Mouse (Mus musculus) monocyte, adult 2 months (primary cell): ENCODE results near the gene Iqgap3.

Experiments
- DNase-seq, 2 experiments: peaks; one replicate each; pipeline ENCODE4 v3.0.0; 2022; ENCODE audit warnings: low spot score in 2 of 2, low read depth in 1 of 2

The Iqgap3 gene

GRCm38 (mm10) chr3:88094126-88094525 is 12.4 kb downstream of the Iqgap3 start:
- no peak for DNase-seq

GRCm38 (mm10) chr3:88097666-88098065 is 15.9 kb downstream of the Iqgap3 start:
- no peak for DNase-seq

GRCm38 (mm10) chr3:88100251-88100650 is 18.5 kb downstream of the Iqgap3 start:
- DNase-seq: no peak

- no peak for DNase-seq
Observed at GRCm38 (mm10) chr3:88101736-88102135, 20.0 kb downstream of the Iqgap3 start.

GRCm38 (mm10) chr3:88102196-88102595 is 20.4 kb downstream of the Iqgap3 start:
- no peak for DNase-seq

- no peak for DNase-seq
Observed at GRCm38 (mm10) chr3:88102611-88103010, 20.8 kb downstream of the Iqgap3 start.

- DNase-seq: no peak
Observed at GRCm38 (mm10) chr3:88106126-88106525, 24.4 kb downstream of the Iqgap3 start.

GRCm38 (mm10) chr3:88109126-88109525 is 27.4 kb downstream of the Iqgap3 start:
- no peak for DNase-seq

DNA sequence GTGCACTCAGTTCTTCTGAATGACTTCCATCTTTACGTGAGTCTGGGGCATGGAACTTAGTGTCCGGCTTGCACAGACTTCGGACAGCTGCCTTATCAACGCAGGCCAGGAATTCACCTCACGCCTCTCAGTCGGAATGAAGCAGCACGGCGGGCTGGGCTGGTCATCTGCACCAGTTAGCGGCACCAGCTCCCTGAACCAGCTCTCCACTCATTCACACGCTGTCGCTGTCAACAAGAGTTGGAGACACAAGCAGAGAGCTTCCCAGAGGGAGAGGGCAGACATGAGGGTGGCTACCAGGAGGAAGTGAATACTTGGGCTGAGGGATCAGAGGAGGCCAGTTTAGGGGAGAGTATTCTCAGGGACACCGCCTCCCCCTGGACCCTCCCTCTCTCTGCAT is 32.6 kb downstream of the Iqgap3 start:
- no peak for DNase-seq

DNA sequence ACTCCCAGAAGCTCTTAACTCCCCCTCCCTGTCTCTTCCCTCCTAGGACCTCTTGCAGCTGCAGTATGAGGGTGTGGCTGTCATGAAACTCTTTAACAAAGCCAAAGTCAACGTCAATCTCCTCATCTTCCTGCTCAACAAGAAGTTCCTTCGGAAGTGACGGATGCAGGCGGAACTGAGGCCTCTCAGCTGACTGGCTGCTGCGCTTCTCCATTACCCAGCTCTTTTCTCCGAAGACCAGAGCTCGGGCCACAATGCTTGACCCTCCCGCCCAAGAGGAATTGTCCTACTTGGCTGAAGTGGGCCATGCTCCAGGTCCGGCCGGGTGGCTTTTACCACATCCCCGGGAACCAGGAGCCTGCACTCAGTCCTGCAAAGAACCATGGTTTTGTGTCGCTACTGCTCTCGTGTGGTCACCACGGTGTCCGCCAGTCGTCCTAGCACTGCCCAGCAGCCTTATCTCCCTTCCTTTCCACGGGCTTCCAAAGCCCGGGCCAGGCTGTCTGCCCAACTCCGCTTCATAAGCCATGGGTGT is 38.4 kb downstream of the Iqgap3 start:
- DNase-seq: no peak

DNA sequence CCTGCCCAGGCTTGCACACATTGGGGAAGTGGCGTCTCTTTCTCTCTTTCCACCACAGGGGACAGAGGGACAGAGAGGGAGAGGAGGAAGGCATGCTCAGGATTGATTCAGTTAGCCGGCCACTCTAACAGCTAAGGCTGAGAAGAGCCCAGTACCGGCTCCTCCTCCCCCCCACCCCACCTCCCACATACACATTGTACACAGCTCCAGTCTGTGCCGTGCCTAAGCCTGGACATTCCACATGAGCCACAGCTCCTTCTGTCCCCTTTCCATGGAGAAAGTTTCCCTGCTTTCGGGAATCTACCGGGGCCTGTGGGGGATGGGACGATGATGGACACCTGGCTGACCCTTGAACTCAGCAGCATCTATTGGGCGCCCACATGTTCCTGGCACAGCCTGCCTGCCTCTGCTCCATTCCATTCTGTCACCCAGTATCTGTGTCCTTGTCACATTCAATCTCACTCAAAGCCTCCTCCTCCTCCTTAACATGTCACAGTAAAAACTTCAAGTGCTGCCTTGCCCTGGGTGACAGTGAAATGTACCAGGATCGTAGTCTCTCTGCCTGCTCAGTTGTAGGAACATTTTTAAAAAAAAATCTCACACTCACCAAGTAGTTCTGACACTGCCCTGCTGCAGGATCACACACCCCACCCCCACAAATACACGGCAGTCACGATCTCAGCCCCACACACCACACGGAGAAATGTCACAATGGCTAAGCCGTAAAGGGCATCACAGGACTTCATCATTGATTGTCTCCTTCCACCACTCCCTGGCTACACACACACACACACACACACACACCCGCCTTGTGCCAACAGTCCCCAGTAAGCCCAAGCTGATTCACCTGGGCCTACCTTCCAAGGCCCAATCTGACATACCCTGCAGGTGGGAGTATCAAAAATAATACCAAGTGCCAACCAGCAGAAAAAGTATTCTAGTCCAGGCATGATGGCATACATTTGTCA is 39.7 kb downstream of the Iqgap3 start:
- DNase-seq: no peak

- no peak for DNase-seq
Observed at GRCm38 (mm10) chr3:88125195-88125594, 43.4 kb downstream of the Iqgap3 start.

DNA sequence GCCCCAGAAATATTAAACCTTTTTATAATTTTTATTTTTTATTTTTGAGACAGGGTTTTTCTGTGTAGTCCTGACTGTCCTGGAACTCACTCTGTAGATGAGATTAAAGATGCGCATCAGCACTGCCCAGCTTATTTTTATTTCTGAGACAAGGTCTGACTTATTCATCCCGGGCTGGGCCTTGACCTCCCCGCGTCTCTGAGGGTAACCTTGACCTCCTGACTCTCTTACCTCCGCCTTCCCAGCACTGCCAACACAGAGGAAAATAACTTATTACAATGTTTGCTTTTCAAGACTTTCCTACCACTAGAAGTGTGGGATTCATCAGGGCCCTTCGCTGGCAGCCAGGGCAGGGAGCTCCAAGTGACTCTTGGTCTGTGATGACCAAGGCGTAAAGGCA is 44.4 kb downstream of the Iqgap3 start:
- DNase-seq: no peak

DNA sequence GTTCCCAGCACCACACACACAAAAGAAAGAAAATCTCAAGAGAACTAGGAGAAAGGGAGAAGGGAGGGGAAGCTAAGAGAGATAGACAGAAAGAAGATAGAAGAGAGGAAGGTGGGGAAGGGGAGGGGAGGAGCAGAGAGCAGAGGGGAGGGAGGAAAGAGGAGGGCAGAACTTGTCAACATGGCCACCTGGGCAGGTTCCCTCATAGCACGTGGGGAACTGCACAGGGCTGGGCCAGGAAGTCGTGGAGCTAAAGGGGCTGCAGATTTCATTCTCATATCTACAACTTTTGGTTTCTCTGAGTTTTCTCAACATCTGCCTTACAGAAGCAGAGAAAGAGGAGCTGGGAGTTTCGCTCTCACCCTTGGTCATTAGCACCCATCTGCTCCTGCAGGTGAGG is 45.9 kb downstream of the Iqgap3 start:
- no peak for DNase-seq

DNA sequence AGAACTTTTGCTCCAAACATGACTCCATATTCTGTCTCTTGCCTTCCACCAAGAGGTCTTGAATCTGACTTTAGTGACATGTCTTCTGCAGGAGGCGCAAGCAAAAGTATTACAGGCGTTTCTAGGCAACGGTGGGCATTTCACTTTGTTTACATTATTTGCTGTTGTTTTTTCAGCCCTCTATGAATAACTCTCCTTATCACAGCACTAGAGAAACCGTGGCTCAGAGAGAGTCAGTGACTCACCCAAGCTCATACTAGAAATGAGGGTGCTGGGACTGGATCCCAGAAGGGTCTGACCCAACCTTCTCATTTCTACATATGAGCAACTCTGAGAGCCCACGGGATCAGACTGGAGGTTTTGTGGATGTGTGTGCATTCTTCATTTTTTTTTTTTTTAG is 46.3 kb downstream of the Iqgap3 start:
- no peak for DNase-seq

- DNase-seq: no peak
Observed at GRCm38 (mm10) chr3:88129006-88129405, 47.2 kb downstream of the Iqgap3 start.

GRCm38 (mm10) chr3:88131071-88131470 is 49.3 kb downstream of the Iqgap3 start:
- no peak for DNase-seq

- no peak for DNase-seq
Observed at GRCm38 (mm10) chr3:88132492-88132891, 50.7 kb downstream of the Iqgap3 start.

- no peak for DNase-seq
Observed at GRCm38 (mm10) chr3:88133187-88133771, 51.5 kb downstream of the Iqgap3 start.

DNA sequence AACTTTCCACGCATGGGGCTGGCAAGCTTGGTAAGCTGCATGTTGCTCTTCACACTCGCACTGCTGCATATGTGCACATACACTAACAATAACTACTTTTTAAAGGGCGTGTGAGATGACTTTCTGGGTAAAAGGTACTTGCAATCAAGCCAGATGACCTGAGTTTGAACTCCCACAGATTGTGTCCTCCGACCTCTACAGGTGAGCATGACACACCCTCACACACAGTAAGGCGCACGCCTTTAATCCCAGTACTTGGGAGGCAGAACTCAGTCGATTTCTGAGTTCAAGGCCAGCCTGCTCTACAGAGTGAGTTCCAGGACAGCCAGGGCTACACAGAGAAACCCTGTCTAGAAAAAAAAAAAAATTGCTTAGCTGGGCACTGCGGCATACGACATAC is 54.6 kb downstream of the Iqgap3 start:
- no peak for DNase-seq

DNA sequence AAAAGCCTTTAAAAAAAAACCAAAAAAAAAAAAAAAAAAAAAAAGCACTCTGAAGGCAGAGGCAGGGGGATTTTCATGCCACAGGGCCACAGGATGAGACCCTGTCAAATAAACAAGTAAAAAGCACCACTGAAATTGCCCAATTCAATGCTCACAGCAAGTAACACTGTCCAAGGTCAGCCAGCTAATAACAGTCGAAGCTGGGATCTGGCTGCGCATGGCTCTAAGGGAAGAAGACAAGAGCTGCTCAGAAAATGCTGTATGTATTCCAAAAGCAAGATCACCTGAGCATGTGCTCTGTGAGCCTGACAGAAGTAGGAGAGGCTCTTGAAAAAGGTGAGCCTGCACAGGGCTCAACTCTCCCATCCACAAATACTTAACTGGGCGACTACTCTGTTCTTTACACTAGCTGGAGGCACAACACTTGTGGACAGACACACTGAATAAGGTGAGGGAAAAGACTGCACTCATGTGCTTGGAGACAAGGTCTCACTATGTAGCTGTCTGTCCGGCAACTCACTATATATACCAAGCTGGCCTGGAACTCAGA is 55.2 kb downstream of the Iqgap3 start:
- no peak for DNase-seq

DNA sequence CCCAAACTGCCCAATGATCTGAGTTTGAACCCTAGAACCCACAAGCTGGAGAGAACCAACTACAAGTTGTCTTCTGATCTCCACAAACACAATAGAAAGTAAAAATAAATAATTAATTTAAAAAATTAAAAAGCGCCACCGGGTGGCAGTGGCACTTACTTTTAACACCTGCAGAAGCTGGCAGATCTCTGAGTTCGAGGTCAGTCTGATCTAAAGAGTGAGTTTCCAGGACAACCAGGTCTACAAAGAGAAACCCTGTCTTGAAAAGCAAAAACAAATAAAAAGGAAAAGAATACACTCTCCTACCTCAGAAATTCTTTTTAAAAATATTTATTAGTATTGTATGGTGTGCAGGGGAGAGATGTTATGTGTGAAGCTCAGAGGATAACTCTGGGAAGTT is 56.0 kb downstream of the Iqgap3 start:
- no peak for DNase-seq
